Mouse (Mus musculus): ENCODE results near the gene Tsen34.

The Tsen34 gene

DNA sequence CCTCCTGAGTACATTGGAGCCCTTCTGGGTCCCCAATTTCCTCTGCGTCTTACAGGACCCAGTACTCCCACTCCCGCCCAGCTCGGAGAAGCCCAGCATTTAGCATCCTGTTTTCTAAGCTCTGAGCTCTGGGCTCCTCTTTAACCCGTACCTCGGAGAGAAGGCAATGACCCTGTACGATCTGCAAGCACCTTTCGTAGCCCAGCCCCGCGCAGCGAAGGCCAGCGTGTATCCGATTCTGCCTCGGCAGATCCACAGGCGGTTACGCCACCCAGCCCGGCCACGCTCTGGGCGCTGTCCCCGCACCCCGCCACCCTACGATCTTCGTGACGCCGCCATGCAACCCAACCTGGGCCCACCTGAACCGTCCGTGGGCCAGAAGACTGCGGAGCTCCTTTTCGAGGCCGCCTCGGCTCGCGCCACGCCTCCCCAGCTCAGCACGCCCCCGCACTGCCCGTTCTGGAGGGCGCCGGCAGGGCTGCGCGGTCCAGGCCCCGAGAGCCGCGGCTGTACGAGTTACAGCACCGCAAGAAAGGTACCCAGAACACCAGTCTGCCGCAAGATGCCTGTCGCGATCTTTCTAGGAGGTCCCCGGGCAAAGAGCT lies at the start of gene Tsen34:
TSS of gene Tsen34 (plus strand) at position 482 of the 605 bp plus-strand sequence.
- DNase-seq (ENCODE audit: low spot score in 2 of 2) = no peak

DNA sequence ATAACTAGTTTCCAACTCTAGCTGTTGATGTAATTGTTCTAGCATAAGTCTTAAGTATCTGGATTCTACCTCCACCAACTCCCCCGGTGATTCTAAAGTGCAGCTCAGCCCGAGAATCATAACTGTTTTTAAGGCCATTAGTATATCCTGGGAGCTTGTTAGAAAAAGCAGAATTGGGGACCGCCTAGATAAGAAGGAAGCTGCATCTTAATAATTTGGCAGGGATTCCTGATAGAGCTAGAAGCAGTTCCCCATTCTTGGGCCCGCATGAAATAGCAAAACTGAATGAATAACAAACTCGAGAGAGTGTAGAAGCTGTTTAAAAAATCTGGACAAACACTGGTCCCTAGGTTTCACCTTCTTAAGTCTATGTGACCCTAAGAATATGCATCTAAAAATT lies 49.3 kb upstream of the Tsen34 start:
- no peak for DNase-seq (ENCODE audit: low spot score in 2 of 2)

DNA sequence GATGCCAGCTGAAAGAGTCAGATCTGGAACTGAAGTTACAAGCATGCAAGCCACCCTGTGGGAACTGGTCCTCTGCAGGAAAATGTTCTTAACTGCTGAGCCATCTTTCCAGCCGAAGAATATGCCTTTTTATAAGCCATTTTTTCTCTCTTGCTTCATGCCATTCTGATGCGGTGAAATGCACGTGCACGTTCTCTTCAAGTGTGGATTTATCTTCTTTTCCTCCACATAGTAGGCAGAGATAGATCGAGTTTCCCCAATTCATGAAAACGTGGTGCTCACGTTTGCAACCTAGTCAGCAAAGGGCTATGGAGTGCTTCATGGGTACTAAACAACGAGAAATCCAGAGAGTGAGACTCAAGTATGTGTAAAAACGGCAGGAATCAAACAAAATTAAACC lies 48.8 kb upstream of the Tsen34 start:
- no peak for DNase-seq (ENCODE audit: low spot score in 2 of 2)

DNA sequence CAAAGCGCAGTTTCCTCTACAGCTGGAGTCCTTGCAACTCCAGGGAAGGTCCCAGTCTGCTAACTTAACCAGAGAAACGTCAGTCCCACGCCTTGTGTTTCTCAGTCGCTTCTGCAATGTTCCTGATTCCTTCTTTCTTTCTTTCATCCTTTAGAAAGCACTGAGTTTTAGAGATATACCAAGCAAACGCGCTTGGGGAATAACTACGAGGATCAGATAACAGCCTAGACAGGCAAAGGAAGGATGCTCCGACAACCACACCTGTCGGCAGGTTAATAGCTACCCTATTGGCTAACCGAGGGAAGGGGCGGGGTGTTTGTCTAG lies 48.4 kb upstream of the Tsen34 start:
- DNase-seq (ENCODE audit: low spot score in 2 of 2) = no peak

DNA sequence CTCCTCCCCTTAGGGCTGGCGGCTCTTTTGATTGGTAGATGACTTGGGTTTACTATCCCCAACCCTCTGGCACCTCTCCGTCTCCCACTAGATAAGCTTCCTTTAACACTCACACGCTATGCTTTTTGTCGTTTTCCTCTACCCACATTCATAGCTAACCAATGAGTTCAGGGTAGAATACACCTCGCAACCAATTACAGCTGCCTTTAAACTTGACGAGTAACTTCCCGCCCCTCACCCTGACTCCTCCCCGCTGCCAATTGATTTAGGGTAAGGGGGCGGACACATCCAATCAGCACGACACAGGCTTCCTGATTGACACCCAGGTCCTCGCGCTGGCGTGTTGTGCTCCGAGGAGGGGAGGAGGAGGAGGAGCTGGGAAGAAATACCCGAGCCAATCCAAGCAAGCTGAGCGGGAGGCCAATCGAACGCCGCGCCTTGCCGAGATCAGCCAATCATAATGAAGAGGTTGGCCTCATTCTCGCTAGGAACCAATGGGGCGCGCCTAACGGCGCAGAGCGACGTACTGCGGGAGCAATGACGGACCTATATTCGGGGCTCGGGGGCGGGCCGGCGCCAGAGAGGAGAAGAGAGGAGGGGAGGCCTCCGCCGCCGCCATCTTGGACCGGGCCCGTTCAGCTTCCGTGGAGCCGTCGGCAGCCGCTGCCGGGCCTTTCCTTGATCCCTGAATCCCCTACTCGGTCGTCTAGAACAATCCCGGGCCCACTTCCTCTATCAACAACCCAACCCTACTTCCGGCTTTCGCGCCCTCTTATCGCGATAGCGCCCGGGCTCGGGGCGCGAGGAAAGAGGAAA lies 47.8 kb upstream of the Tsen34 start, which contains the start of gene Cnot3:
TSS of gene Cnot3 (plus strand) at position 597 of the 816 bp plus-strand sequence.
- peak; percentile 100 for DNase-seq (ENCODE audit: low spot score in 2 of 2)

DNA sequence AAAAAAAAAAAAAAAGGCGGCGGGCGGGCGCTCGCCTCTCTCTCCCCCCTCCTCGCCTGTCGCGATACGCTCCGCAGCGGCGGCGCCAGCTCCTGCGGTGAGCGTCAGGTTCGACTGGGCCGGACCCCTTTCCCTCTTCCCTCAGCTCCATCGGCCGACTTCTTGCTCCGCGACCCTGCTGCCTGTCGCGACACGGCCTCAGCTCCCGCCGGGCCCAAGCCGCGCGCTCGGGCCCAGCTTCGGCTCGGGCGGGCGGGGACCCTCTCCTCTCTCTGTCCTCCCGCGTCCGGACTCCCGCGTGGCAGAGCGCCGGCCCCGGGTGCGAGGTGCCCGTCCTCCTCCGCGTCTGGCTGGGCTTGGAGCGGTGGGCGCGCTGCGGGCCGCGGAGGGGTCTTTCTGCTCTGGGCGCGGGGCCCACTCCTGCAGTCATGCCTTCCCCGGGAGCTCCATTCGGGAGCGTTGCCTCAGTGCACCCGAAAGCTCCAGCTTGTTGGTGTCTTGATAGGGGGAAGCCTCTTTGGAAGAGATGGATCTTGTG lies 47.1 kb upstream of the Tsen34 start:
- peak in 1 of 2 experiments; percentile 28 for DNase-seq (ENCODE audit: low spot score in 2 of 2)

DNA sequence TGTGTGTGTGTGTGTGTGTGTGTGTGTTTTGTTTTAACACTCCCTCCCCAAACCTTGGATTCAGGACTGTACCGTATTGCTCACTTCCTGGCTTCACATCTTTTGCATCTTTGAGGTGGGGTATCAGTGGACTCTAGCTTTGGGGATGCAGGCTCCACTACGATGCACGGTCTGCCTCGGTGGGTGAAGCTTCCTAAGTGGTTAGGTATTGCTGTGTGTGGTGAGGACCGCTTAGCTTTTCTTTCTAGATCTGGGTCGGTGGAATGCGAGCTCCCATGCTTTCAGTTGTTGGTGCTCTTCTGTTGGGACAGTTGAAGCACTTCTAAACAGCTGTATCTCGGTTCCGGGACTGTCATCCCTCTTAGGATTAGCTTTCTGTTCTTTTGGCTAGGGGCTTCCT lies 46.5 kb upstream of the Tsen34 start:
- no peak for DNase-seq (ENCODE audit: low spot score in 2 of 2)

DNA sequence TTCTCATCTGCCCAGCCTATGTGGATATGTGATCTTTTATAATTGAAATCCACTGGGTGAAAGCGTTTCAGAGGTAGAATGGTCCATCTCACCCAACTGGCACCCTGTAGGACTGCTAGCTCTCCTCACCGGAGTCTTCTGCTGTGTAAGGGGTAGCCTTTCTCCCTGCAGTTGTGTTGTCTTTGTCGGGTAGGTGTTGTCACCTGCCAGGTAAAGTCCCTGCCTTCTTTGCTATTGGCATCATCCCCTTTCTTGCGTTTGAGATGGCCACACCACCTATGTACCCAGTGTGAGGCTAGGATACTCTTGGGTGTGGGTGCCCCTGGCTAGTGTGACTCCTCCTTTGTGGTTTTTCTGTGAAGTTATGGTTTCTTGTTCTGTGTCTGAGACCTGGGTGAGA lies 46.0 kb upstream of the Tsen34 start:
- no peak for DNase-seq (ENCODE audit: low spot score in 2 of 2)

DNA sequence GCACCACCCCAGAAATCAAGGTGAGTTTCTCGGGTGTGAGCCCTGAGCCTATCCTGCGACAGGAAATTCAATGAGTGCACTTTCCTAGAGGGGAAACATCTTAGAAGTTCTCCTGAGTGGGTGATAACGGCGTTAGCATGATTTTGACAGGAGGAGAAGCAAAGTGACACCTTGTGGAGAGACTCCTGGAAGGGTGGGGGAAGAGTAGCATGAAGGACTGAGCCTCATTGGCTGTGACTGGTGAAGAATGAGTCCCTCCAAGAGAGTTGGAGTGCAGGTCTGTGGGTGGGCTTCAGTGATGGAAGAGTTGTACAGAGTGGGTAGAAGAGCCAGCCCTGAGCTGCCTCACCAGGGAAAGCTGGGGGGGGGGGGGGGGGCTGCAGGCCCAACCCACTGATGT lies 35.7 kb upstream of the Tsen34 start:
- DNase-seq (ENCODE audit: low spot score in 2 of 2) = no peak

DNA sequence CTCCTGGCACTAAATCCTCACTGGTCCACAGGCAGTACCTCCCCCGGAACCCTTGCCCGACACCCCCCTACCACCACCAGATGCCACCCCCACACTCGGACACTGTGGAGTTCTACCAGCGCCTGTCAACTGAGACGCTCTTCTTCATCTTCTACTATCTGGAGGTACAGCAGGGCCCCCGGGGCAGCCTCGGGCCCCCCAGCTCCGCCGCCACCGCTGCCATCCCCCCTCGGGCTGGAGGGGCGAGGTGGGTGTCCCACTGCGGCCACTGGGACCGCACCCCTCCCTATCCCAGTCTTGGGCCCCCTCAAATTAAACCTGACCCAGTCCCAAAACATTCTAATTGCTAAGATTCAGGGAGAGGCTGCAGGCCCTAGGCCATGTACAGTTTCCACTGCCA lies 34.1 kb upstream of the Tsen34 start:
- DNase-seq (ENCODE audit: low spot score in 2 of 2) = no peak

DNA sequence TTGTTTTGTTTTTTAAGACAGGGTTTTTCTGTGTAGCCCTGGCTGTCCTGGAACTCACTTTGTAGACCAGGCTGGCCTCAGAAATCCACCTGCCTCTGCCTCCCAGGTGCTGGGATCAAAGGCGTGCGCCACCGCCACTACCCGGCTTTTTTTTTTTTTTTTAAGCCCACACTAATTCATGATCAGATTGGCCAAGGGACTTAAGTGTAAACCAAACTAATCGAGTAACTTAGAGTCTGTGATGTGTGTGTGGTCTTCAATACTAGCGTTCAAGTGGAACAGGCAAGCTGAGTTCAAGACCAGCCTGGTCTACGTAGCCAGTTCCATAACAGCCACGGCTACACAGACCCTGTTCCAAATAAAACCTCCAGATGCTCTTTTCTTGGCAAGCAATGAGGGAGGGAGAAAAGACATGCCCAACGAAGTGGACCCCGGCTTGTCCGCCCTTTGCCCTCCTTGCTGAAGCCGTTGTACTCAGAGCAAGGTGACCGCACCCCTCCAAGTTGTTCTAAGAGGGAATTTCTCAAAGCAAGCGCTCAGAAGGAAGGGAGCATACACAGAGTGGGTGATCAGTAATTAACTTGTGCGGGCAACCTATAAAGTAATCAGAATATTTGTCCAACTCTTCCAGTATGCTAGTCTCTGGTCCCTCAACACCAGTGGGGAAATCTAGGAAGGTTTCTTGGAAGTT lies 28.0 kb upstream of the Tsen34 start:
- DNase-seq (ENCODE audit: low spot score in 2 of 2) = no peak

DNA sequence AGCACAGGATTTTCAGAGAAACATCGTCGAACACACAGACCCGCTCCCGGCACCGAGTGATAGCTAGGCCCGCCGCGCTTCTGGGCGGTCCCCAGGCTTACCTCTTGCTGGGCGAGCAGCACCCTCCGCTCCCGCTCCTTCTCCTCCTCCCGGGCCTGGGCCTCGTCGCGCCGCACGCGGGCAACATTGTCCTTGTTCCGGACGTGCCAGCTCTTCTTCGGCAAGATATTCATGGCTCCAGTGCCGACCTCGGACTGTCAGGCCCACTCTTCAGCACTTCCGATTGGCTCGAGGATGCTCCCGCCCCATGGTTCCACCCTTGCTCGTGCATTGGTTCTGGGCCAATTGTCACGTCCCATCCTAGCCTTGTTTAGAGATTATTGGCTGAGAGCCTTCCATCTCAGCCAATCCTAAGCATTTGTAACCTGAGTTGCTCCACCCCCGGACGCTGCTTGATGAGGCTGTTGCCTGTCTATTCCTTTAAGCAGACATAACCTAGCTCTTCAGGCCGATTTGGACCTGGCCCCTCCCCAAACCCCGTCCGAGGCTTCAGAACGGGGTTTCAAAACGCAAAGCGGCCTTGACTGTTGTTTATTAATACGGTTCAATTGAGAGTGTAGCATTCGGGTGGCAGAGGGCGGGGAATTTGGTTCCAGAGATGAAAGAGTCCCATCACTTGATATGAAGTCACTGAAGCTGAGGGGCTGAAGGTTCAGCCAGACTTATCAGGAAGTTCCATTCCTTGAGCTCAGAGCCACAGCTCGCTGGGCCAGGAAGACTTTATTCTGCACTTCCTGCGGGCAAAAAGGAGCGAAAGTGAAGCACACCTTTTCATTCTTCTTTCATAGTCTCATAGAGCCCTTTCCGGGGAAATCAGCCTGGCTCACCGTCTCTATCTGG lies 27.2 kb upstream of the Tsen34 start, which contains the start of gene Leng1:
TSS of gene Leng1 (minus strand) at position 626 of the 900 bp plus-strand sequence.
- peak; percentile 92 to 98 for DNase-seq (ENCODE audit: low spot score in 2 of 2)

DNA sequence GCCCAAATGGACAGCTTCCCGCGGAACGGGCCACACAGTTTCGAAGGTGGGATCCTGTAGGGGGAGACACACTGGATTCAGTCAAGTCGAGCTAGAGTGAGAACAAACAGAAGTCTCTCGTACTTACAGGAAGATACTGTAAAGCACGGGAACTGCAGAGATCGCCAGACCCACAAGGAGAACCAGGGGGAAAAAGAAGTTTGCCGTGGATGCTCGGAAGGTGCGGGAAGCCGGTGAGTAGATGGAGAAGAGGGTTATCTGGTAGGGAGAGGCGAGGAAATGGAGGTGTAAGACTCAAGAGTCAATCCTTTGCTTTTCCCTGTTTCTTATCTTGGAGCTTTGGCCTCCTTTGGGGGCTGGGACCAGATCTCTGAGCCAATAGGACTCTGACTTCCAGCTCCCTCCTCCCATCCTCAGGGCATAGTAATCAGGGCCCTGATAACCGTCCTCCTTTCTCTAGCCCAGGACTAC lies 25.7 kb upstream of the Tsen34 start:
- no peak for DNase-seq (ENCODE audit: low spot score in 2 of 2)

DNA sequence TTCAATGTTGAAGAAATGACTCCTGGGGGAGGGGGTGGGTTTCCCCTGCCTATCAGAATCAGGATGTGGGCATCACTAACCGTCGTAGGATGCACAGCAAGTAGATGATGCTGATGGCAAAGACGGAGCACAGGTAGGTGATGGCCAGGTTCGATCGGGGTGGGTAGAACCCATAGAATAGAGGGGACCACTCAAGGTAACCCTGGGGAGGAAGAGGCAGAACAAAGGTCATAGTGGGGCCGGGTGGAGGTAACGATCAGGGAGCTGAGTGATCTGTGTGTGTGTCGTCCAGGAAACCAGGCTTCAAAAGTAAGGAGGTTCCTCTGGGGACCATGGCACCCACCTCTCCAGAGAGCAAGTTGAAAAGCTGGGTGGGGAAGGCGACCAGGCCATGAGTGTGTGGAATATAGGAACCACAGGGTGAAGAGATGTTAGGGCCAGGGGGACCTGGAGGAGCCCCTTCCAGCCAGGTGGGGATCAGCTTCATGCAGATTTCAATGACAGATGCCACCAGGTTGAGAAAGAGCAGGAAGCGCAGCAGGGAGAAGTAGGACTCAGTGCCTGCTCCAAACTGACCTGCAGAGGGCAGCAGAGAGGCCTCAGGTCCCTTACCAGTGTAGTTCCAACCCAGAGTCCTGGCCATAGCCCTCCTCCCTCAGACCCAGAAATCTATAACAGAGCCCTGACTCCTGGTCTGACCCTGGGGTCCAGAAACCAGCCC lies 18.0 kb upstream of the Tsen34 start:
- peak in 1 of 2 experiments; percentile 82 for DNase-seq (ENCODE audit: low spot score in 2 of 2)

DNA sequence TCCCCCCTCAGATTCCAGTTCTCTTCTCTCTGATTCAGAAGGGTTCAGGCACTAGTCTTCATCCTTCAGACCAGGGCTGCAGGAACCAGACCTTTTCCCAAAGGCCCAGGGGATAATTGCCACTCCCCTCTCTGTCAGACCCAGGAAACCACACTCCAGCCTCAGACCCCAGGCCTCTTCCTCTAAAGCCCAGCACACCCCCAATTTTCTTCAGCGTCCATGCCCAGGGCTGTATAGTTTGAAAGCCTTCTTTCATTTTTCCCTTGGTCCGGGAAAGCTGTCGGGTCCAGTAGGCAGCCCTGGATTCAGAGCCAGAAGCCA lies 17.5 kb upstream of the Tsen34 start:
- DNase-seq (ENCODE audit: low spot score in 2 of 2) = no peak

DNA sequence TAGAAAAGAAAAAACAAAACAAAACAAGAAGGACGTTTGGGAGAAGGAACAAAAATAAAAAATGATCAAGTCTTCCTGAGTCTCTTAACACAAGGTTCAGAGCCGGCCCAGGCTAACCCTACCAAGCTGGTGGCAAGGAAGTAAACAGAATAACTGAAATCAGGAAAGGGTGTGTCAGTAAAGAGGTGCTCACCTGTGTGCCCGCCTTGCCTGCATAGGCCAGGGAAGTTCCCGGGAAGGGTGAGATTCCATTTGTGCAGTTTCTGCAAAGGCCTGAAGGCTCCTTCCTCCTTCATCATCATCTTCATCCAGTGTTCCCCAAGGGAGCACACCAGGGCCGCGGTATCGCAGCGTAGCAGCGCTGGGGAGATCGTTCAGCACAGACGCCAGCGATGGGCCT lies 16.3 kb upstream of the Tsen34 start:
- DNase-seq (ENCODE audit: low spot score in 2 of 2) = no peak

DNA sequence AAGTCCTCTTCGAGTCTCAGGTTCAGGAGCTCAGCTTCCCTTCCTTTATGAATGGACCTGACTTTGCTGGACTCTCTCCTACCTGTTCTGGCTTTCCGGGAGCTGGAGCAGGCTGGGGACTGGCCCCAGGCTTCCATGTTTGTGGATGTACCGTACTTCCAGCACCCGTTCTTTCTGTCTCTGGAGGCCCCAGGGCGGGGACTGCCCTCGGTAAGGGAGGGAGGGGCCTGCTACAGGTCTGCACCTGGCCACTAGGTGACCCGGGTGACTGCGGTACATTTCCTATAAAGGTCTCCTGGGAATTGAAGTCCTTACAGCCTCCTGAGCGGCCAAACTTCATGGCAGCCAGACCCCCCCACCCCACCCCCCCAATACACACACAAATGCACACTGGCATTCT lies 15.3 kb upstream of the Tsen34 start, which contains the start of gene Tmc4:
TSS of gene Tmc4 (minus strand) at position 212 of the 400 bp plus-strand sequence.
- no peak for DNase-seq (ENCODE audit: low spot score in 2 of 2)

DNA sequence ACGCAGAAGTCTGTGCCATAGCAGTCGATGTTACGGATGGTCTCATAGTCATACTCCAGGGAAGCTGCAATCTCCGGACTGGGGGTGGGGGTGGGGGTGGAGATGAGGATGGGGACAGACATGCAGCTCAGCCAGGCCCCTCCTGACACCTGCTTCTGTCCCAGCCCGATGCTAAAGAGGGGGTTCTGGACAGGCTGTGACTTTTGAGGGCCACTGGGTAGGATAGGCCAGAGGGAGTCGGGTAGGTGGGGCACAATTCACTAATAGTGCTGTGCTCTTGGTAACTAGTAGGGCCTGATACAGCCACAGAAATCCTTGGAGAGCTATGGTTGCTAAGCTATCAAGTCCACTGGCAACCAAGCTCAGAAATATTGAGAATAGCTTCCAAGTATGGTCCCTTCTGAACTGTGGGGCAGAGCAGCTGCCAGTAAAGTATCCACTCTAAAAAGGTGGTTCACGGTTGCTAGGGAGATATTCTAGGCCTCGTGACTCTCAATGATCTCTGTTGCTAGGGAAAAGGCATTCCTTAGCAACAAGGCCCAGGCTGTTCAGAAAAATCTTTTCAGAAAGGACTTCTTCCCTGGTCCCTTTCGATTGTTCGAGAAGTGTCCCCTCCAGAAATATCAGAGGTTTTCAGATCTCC lies 8.6 kb upstream of the Tsen34 start:
- peak in 1 of 2 experiments; percentile 35 for DNase-seq (ENCODE audit: low spot score in 2 of 2)

DNA sequence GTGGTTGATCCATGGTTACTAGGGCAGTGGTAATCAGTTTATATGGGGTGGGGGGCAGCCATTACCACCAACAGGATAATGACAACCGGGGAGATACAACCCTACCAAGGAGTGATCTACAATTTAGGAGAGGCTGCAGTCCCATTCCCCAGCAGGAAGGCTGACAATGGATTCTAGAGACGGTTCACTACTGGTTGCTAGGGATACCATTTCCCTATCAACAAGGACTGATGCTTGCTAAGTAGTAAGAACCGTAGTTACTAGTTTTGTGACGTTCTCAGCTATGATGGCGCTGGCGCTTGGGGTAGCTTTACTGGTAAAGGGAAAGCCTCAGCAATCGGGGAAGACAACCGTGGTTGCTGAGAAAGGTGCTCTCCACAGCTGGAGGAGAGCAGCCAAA lies 8.0 kb upstream of the Tsen34 start:
- DNase-seq (ENCODE audit: low spot score in 2 of 2) = no peak

Measured in left cerebral cortex, adult 9 months (tissue).